Mouse (Mus musculus): Measurements from ENCODE around the gene Rubcn. TPM values are rescaled to one million over a fixed set of nuclear protein-coding genes. Genes with fewer than 3 reads are reported as not detected.

Gene Rubcn
- polyA plus RNA-seq, 1 experiment from 2014 or later: 14.3 TPM

- DNase-seq (ENCODE audit: low spot score, missing footprints) (no peak), ATAC-seq (ENCODE audit: low FRiP score) (no peak)
- Histone ChIP-seq H3K4me1 (ENCODE audit: control insufficient read depth, insufficient read depth, low read length) (no peaks in the 10 kb centered on the region), H3K27ac (ENCODE audit: low read depth, low read length) (no peak overlapping the region), H3K4me2 (no peak overlapping the region), H3K9ac (ENCODE audit: low read length) (no peak overlapping the region), H3K36me3 (ENCODE audit: control insufficient read depth, insufficient read depth, low read length) (no peaks in the 10 kb centered on the region), H3K9me3 (ENCODE audit: control insufficient read depth, low read length) (no peaks in the 10 kb centered on the region), H3K4me3 (ENCODE audit: low read depth, low read length) (no peak overlapping the region), H3K27me3 (ENCODE audit: control insufficient read depth, insufficient read depth, low read length) (no peaks in the 10 kb centered on the region)
- 85% methylated on average over 4 of the region's 4 CpGs for WGBS
Measured at GRCm38 (mm10) chr16:32858356-32858755, 19.2 kb downstream of the Rubcn start.

GRCm38 (mm10) chr16:32856751-32857150, 20.8 kb downstream of the Rubcn start:
- no peaks in the 10 kb centered on the region for H3K9me3 ChIP-seq (ENCODE audit: control insufficient read depth, low read length)
- no peak overlapping the region for H3K9ac ChIP-seq (ENCODE audit: low read length)
- ATAC-seq (ENCODE audit: low FRiP score): no peak
- no peaks in the 10 kb centered on the region for H3K36me3 ChIP-seq (ENCODE audit: control insufficient read depth, insufficient read depth, low read length)
- no peak overlapping the region for H3K27ac ChIP-seq (ENCODE audit: low read depth, low read length)
- 90% methylated on average over 3 of the region's 3 CpGs for WGBS
- H3K4me2 ChIP-seq: no peak overlapping the region
- no peaks in the 10 kb centered on the region for H3K4me1 ChIP-seq (ENCODE audit: control insufficient read depth, insufficient read depth, low read length)
- no peak overlapping the region for H3K4me3 ChIP-seq (ENCODE audit: low read depth, low read length)
- DNase-seq (ENCODE audit: low spot score, missing footprints): no peak
- no peaks in the 10 kb centered on the region for H3K27me3 ChIP-seq (ENCODE audit: control insufficient read depth, insufficient read depth, low read length)

- no peaks in the 10 kb centered on the region for H3K9me3 ChIP-seq (ENCODE audit: control insufficient read depth, low read length)
- H3K27me3 ChIP-seq (ENCODE audit: control insufficient read depth, insufficient read depth, low read length): no peaks in the 10 kb centered on the region
- 93% methylated on average over 2 of the region's 2 CpGs for WGBS
- no peak for DNase-seq (ENCODE audit: low spot score, missing footprints)
- no peak overlapping the region for H3K27ac ChIP-seq (ENCODE audit: low read depth, low read length)
- no peak overlapping the region for H3K9ac ChIP-seq (ENCODE audit: low read length)
- H3K4me1 ChIP-seq (ENCODE audit: control insufficient read depth, insufficient read depth, low read length): no peaks in the 10 kb centered on the region
- peaks cover 5% of the 10 kb centered on the region; the same call in 1 of the 2 replicates for H3K36me3 ChIP-seq (ENCODE audit: control insufficient read depth, insufficient read depth, low read length)
- ATAC-seq (ENCODE audit: low FRiP score): no peak
- no peak overlapping the region for H3K4me2 ChIP-seq
- no peak overlapping the region for H3K4me3 ChIP-seq (ENCODE audit: low read depth, low read length)
Measured at GRCm38 (mm10) chr16:32854050-32854571, 23.5 kb downstream of the Rubcn start.

- Histone ChIP-seq H3K4me2 (no peak overlapping the region), H3K4me1 (ENCODE audit: control insufficient read depth, insufficient read depth, low read length) (no peaks in the 10 kb centered on the region), H3K27me3 (ENCODE audit: control insufficient read depth, insufficient read depth, low read length) (no peaks in the 10 kb centered on the region), H3K27ac (ENCODE audit: low read depth, low read length) (no peak overlapping the region), H3K4me3 (ENCODE audit: low read depth, low read length) (no peak overlapping the region), H3K36me3 (ENCODE audit: control insufficient read depth, insufficient read depth, low read length) (peaks cover 5% of the 10 kb centered on the region; the same call in 1 of the 2 replicates), H3K9ac (ENCODE audit: low read length) (no peak overlapping the region), H3K9me3 (ENCODE audit: control insufficient read depth, low read length) (no peaks in the 10 kb centered on the region)
- WGBS: 83% methylated on average over 13 of the region's 13 CpGs
- DNase-seq (ENCODE audit: low spot score, missing footprints) (no peak), ATAC-seq (ENCODE audit: low FRiP score) (no peak)
Measured at GRCm38 (mm10) chr16:32853492-32854049, 24.0 kb downstream of the Rubcn start.

GRCm38 (mm10) chr16:32849042-32849830, 28.3 kb downstream of the Rubcn start:
- WGBS: 93% methylated on average over 11 of the region's 11 CpGs
- ATAC-seq (ENCODE audit: low FRiP score): no peak
- peaks cover 15% of the 10 kb centered on the region; the same call in 1 of the 2 replicates for H3K36me3 ChIP-seq (ENCODE audit: control insufficient read depth, insufficient read depth, low read length)

GRCm38 (mm10) chr16:32847103-32847502, 30.5 kb downstream of the Rubcn start:
- DNase-seq (ENCODE audit: low spot score, missing footprints) (no peak), ATAC-seq (ENCODE audit: low FRiP score) (no peak)
- H3K27me3 ChIP-seq (ENCODE audit: control insufficient read depth, insufficient read depth, low read length): no peaks in the 10 kb centered on the region
- H3K27ac ChIP-seq (ENCODE audit: low read depth, low read length): no peak overlapping the region
- 85% methylated on average over 11 of the region's 11 CpGs for WGBS
- no peak overlapping the region for H3K9ac ChIP-seq (ENCODE audit: low read length)
- no peaks in the 10 kb centered on the region for H3K9me3 ChIP-seq (ENCODE audit: control insufficient read depth, low read length)
- H3K36me3 ChIP-seq (ENCODE audit: control insufficient read depth, insufficient read depth, low read length): peaks cover 15% of the 10 kb centered on the region; the same call in 1 of the 2 replicates
- no peak overlapping the region for H3K4me3 ChIP-seq (ENCODE audit: low read depth, low read length)
- H3K4me2 ChIP-seq: no peak overlapping the region
- no peaks in the 10 kb centered on the region for H3K4me1 ChIP-seq (ENCODE audit: control insufficient read depth, insufficient read depth, low read length)

More at GRCm38 (mm10) chr16:32849042-32849830, 28.3 kb downstream of the Rubcn start:
- H3K4me3 ChIP-seq (ENCODE audit: low read depth, low read length): no peak overlapping the region
- no peak for DNase-seq (ENCODE audit: low spot score, missing footprints)
- no peaks in the 10 kb centered on the region for H3K4me1 ChIP-seq (ENCODE audit: control insufficient read depth, insufficient read depth, low read length)
- no peak overlapping the region for H3K9ac ChIP-seq (ENCODE audit: low read length)
- no peak overlapping the region for H3K4me2 ChIP-seq
- H3K9me3 ChIP-seq (ENCODE audit: control insufficient read depth, low read length): no peaks in the 10 kb centered on the region
- no peak overlapping the region for H3K27ac ChIP-seq (ENCODE audit: low read depth, low read length)
- no peaks in the 10 kb centered on the region for H3K27me3 ChIP-seq (ENCODE audit: control insufficient read depth, insufficient read depth, low read length)

- no peak for DNase-seq (ENCODE audit: low spot score, missing footprints)
- no peak overlapping the region for H3K4me2 ChIP-seq
- WGBS: 91% methylated on average over 4 of the region's 4 CpGs
- H3K9me3 ChIP-seq (ENCODE audit: control insufficient read depth, low read length): no peaks in the 10 kb centered on the region
- H3K36me3 ChIP-seq (ENCODE audit: control insufficient read depth, insufficient read depth, low read length): peaks cover 2% of the 10 kb centered on the region; the same call in 1 of the 2 replicates
- ATAC-seq (ENCODE audit: low FRiP score): no peak
- H3K9ac ChIP-seq (ENCODE audit: low read length): no peak overlapping the region
- no peaks in the 10 kb centered on the region for H3K27me3 ChIP-seq (ENCODE audit: control insufficient read depth, insufficient read depth, low read length)
- no peak overlapping the region for H3K4me3 ChIP-seq (ENCODE audit: low read depth, low read length)
- H3K4me1 ChIP-seq (ENCODE audit: control insufficient read depth, insufficient read depth, low read length): no peaks in the 10 kb centered on the region
- H3K27ac ChIP-seq (ENCODE audit: low read depth, low read length): no peak overlapping the region
Measured at GRCm38 (mm10) chr16:32831501-32831900, 46.1 kb downstream of the Rubcn start.

- no peaks in the 10 kb centered on the region for H3K27me3 ChIP-seq (ENCODE audit: control insufficient read depth, insufficient read depth, low read length)
- no peak overlapping the region for H3K4me3 ChIP-seq (ENCODE audit: low read depth, low read length)
- WGBS: 93% methylated on average over 11 of the region's 11 CpGs
- no peak for ATAC-seq (ENCODE audit: low FRiP score)
- no peaks in the 10 kb centered on the region for H3K36me3 ChIP-seq (ENCODE audit: control insufficient read depth, insufficient read depth, low read length)
- H3K4me2 ChIP-seq: no peak overlapping the region
- no peak overlapping the region for H3K27ac ChIP-seq (ENCODE audit: low read depth, low read length)
- no peaks in the 10 kb centered on the region for H3K9me3 ChIP-seq (ENCODE audit: control insufficient read depth, low read length)
- no peaks in the 10 kb centered on the region for H3K4me1 ChIP-seq (ENCODE audit: control insufficient read depth, insufficient read depth, low read length)
- DNase-seq (ENCODE audit: low spot score, missing footprints): no peak
- no peak overlapping the region for H3K9ac ChIP-seq (ENCODE audit: low read length)
Measured at GRCm38 (mm10) chr16:32829104-32829503, 48.5 kb downstream of the Rubcn start.

GRCm38 (mm10) chr16:32826521-32826920, 51.0 kb downstream of the Rubcn start:
- no peaks in the 10 kb centered on the region for H3K27me3 ChIP-seq (ENCODE audit: control insufficient read depth, insufficient read depth, low read length)
- DNase-seq (ENCODE audit: low spot score, missing footprints): no peak
- 95% methylated on average over 11 of the region's 11 CpGs for WGBS
- H3K4me3 ChIP-seq (ENCODE audit: low read depth, low read length): no peak overlapping the region
- ATAC-seq (ENCODE audit: low FRiP score): no peak
- no peak overlapping the region for H3K4me2 ChIP-seq
- H3K36me3 ChIP-seq (ENCODE audit: control insufficient read depth, insufficient read depth, low read length): no peaks in the 10 kb centered on the region; the same call in 1 of the 2 replicates
- no peaks in the 10 kb centered on the region for H3K9me3 ChIP-seq (ENCODE audit: control insufficient read depth, low read length)
- no peak overlapping the region for H3K9ac ChIP-seq (ENCODE audit: low read length)
- no peak overlapping the region for H3K27ac ChIP-seq (ENCODE audit: low read depth, low read length)
- no peaks in the 10 kb centered on the region for H3K4me1 ChIP-seq (ENCODE audit: control insufficient read depth, insufficient read depth, low read length)
